Mouse (Mus musculus) induced T-regulatory cell, adult 2 months (primary cell): ENCODE measurements around the gene Stra8.

Experiments
- DNase-seq: peaks from one replicate; pipeline ENCODE4 v3.0.0-alpha.2; 2012; ENCODE audit warnings: low read depth

The Stra8 gene

DNA sequence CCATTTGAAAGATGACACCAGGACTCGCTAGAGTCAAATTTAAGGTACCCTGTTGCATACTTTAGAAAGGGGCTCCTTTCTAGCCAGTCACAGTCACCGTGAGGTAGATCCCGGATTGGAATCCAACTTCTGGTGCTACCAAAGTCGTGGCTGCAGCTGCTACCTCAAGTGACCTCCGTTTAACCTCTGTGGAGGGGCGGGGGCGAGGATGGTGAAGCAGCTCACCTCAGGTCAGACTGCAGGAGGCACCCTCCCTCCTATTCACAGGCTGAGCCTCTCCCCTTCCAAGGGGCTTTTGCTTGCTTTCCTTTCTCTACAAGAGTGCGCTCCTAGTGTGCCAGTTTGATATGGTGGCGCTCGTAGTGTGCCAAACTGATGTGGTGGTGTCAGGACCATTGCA lies at the start of gene Stra8:
Stra8 (plus strand) TSS at position 208 of the 400 bp plus-strand sequence.
- no peak for DNase-seq

DNA sequence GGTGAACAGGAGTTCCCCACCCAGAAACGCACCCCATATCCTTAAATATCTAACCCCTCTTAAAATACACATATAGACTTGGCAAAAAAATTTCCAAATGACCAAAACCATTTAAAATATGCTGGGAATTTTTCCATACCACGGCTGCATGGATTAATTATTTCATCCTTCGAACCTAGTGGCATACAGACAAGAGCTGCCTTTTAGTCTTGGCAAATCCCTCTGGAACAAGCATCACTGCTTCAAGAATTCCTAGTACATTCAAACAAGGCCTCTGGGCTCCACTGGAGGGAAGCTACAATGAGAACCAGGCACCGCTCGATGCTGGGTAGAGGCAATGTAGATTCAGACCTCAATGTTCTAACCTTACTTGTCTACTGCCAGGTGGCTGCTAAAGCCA lies 49.2 kb upstream of the Stra8 start:
- no peak for DNase-seq

DNA sequence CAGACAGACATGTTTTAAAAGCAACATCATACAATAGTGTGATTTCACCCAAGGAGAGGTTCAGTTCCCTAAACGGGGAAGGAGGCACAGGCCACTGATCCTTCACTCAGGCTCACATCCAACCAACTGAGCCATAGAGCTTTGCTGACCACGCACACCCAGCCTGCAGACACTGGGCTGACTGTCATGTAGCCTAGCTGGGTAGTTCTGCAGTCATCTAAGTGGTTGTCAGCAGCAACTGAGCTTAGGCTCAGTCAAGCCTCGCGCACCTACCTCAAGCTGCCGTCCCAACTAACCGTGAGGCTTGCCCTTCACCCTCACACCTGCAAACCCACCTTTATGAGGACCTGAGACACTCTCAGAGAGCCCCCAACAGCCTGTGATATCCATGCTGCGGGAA lies 48.0 kb upstream of the Stra8 start:
- DNase-seq, result no peak

DNA sequence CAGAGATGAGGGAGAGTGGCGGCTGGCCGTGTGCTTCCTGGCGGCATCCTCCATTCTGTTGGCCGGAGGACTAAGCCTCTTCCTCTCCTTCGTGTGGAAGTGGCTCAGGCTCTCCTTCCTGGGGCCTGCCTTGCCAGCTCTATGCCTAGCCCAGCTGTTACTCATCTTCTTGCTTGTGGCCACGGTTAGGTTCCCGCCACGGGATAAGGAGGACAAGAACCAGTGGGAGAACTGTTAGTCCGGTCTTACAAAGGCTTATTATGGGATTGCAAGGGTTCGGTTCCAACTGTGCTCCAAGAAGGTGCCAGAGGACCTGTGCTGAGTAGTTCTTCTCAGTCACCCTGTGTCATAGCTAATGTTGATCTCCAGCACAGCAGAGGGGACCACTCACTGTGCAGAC lies 47.1 kb upstream of the Stra8 start:
- DNase-seq, result no peak

DNA sequence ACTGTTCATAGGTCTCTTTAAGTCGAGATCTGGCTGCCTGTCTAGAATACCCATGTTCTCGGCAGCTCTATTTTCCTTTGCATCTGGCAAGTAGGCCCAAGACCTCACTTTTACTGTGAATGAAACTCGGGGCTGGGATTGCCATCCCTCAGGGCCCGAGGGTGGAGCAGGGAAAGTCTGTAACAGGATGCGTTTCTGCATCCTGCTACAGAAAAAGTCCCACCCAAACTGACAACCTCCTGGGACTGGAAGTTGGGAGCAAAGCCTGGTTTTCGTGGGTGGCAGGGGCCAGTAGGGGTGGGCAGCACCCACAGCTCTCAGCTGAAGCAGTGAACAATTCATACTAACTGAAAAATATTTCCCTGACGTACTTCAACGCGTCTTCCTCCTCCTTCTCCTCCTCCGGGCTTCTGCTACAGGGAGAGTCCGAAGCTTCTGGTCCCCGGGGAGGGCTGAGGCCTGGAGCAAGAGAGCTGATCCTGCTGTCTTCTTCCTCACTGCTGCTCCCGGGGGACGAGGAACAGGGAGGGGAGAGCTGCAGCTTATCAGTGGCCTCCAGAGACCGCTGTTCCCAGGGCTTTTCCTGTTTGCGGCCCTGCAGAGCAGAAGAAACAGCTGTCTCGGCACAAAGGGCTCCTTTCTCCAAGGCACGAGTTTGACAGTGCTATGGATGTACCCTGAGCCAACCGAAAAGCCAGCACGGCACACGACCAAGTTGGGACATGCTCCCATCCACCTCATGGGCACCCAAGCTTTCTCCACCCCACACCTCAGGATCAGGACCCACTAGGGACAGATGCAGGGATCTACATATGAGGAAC lies 45.7 kb upstream of the Stra8 start:
- DNase-seq, result no peak

DNA sequence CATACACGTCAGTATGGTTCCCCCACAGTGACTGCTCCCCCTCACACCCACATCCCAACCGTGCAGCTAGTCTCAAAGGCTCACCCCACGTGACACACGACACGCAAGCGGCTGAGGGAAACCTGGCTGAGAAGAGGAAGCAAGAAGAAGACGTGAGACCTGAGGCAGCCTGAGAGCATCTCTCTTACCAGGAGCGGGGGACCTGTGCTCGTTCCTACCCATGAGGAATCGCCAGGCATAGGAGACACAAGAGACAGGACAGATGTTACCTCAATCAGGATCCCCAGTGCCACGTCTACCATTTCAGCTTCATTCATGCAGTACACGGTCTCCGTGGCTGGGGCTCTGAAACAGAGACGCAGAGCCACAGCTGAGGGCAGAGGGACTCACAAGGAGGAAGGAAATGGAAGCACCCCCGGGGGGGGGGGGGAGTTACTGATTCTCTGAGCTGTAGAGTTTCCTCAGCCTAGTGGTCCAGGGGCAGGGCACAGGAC lies 44.6 kb upstream of the Stra8 start:
- DNase-seq, result peak; percentile 50

DNA sequence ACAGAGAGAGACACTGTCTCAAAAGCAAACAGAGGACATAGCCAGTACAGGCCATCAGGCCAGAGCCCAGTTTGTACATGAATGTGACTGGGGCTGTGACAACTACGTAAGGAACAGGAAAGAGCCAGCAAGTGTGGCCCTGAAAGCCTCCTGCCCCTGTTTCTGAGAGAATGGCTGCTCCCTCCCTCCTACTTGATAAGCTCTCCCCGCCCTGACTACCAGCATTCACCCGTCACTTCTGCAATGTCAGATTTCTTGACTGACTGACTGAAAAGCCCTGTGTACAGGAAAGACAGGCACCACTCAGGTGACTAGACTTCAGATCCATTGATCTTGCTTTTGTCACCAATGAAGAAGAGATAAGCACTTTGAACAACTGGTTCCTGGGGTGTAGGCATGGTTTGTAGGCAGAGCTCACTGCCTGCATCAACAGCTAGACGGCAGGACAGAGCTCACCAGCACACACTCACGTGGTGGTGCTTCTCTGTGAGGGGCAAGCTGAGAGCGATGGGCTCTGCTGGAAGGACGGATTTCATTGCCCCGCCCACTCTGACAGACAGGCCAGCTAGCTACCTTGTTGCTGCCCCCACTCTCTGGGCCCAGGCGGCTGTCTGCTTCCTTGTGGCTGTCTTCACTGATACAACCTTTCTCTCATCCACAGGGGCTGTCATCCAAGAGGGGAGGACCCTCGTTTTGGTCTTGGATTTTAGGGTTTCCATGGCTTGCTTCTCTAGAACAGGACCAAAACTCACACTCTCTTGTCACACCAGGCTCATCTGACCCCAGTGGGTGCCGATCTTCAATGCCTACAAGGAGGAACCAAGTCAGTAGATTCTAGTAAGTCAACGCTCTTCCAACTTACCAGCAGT lies 43.8 kb upstream of the Stra8 start:
- DNase-seq, result no peak

DNA sequence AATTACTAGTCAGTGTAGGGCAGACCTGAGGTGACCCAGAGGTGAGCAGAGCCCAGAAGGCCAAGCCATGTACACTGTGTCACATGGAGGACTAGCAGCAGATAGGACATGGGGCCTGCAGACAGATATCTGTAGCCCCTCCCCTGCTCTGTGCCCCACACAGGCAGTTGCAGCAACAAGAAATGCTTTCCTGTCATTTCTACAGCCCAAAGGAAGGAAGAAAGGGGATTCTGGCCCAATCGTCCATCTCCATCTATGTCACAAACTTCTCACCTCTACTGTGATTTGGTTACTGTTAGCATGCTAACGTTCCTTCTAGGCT lies 43.2 kb upstream of the Stra8 start:
- DNase-seq, result no peak

DNA sequence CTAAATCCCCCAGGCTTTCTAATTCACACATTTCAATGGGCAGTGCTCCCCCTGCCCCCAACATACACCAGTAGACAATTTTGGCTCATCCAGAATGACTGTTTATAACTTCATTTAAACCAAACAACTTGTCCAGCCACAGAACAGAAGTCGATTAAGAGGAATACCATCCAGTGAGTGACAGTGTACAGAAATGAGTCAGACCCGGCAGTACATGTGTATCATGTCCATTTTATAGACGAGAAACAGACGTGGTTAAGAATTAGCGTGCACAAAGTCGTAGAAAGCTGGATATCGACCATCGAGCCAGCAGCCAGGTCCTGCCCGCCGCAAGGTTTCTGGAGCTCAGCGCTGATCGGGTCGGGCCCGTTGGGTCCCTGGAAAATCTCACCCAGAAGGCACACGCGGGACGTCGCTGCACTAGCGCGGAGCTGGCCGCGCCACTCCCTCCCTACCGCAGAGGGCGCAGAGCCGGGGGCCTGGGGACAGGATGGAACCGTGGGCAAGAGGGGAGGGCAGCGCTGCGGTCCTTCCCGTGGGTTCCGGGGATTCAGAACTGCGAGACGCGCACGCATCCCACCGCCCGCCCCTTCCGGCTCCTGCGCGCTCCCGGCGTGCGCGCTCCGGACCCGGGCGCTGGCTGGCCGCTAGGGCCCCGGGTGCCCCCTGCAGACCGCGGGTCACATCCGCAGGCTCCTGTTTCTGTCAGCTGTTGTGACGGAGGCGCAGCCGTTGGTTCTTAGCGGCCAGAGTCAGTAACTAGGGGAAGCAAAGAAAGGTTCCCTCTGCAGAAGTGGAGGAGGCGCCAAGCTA lies 42.2 kb upstream of the Stra8 start, which contains the start of gene Cyren:
Cyren (minus strand) TSS at position 552 of the 813 bp plus-strand sequence.
- DNase-seq, result peak; percentile 96

DNA sequence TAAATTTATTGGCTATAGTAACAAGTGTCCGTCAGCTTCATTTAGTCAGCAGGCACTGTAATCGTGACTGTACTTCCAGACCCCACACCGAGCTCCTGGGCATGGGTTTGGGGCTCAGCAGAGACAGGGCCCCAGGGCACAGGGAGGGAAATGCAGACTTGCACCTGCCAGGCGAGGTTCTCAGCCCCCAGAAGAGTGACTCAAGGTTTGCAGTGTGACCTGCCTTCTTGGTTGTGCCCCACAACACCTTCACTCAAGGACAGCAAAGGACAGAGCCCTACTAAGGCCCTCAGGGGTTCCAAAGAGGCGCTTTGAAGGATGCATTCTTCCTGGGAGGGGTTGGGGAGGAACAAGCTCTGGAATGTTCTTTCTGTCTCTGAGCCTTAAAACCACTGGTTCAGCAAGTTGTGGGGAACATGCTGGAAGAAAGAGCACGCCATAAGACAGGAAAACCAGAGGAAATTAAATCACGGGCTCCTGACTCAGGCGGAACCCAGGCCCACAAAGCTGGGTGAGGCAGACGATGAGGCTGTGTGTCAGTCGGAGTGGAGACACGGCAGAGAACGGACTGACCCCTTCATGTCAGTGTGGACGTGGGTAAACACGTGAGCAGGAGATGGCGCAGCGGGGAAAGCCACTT lies 40.7 kb upstream of the Stra8 start:
- DNase-seq, result no peak

DNA sequence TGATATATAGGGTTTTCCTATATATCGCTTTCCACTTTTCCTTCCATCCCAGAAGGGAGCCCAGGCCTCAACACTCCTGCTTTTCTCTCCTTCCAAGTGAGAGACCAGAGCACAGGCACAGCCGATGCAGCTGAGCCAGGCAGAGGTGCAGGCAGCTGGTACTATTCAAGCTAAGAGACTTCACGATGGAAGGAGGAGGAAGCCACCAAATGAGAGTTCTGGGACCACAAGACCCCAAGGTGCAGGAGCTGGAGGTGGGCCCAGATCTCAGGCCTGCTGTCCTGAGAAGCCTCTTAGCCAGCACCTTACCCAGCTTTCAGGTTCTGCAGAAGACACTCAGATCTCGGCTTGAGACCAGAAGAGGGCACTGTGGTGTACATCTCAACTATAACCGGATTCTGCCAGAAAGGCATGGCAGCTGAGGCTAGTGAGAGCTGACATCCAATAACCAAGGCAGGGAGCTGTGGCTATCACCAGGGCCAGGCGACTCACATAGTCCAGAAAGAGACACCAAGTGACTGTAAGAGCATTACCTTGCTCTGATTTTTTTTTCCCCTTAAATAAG lies 40.0 kb upstream of the Stra8 start:
- peak; percentile 63 for DNase-seq

DNA sequence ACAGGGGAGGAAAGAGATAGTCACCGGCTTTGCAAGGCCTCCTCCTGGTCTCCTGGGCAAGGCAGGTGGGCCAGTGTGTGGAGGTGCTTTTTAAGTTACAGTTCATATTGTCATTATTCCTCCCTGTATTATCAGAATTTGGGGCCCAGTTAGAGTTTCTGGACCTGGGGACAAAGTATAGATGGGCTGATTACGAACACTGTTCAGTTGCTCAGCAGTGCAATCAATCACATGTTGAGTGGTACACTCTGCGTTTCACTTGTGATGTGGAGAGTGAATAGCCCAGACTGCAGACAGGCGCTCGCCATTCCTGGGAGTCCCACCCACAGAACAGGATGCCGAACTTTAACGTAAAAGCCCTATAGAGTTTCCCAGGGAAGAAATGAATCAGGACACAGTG lies 35.2 kb upstream of the Stra8 start:
- no peak for DNase-seq

DNA sequence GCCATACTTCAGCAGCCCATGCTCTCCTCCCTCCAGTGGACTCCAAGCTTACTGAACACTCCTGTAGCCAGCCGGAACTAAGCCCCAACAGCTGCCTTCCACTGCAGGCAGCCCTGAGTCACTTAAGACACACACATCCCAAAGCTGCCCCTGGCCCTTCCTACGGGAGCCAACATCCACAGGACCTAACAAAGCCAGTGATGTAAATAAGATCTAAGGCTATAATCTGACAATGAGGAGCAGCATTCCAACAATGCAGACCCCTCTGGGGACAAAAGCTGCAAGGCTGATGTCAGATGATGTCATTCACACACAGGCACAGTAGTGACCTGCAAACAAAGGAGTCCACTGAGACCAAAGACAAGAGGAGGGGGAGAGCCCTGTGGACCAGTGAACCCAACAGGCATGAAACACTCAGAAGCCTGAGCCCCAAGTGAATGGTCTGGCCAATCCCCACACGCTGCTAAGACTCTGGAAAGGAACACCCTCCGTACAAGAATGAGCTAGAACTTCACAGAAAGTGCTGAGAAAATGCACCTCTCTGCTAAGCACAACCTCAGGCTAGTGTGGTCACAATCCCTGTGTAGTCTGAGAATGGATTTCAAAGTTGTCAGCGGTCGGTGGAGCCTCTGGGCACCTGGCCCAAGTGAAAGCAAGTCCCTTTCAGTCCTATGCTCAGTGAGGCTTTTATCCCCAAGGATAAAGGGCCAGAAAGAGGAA lies 32.7 kb upstream of the Stra8 start:
- DNase-seq, result no peak

DNA sequence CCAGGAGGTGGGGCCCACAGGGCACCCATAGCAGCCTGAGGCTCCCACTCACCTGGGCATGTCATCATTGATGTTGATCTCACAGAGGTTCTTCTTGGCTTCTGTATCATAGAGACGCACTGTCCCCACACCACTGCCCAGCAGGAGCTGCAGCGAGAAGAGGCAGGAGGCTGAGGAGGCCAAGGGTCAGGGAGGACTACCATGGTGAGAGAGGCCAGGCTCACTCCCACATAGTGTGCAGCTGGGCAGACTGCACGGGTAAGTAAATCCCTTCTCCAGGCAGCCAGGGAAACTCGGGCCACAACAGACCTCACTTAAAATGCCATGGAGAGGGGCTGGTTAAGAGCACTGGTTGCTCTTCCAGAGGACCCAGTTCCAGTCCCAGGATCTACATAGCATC lies 30.8 kb upstream of the Stra8 start:
- no peak for DNase-seq

DNA sequence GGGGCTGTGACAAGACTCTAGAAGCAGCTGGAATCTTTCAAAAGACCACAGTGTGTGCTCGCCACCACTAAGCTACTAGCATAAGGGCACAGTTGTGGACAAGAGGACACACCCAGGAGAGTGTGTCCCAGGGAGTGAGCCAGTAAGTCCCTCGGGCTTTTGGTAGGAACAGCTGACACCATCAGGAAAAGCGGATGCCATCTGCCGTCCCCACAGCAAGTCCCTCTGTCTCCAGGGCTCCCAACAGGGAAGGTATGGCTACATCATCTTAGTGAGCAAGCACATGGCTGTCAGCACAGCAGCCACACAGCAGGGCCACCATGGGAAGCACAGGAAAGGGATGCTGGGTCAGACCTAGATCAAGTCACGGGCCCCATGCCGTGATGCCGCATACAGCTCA lies 24.4 kb upstream of the Stra8 start:
- no peak for DNase-seq

DNA sequence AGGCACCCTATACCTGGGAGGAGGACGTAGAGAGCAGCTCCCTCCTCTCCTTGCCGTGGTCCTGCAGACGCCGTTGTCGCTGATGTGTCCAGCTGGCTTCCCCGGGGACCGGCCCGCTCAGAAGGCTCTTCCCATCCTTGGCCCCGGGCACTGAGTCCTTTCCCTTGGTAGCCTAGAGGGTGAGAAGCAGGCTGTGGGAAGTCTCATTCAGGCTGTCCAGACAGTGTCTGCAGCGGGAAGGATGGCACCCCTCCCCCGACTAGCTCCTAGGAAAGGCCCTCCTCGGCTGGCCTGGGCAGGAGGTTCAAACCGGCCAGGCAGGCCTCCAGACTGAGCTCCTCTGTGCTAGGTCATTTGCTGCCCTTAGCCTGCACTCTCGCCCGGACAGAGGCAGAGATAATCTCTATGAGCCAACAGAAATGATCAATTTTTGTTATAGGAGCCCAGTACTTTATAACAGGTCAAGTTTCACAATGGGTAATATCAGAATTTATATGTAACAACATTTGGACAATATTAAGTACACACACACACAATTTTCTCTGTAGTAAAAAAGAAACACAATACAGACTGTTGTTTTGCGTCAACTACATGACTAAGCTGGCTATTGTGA lies 23.7 kb upstream of the Stra8 start:
- DNase-seq, result no peak

DNA sequence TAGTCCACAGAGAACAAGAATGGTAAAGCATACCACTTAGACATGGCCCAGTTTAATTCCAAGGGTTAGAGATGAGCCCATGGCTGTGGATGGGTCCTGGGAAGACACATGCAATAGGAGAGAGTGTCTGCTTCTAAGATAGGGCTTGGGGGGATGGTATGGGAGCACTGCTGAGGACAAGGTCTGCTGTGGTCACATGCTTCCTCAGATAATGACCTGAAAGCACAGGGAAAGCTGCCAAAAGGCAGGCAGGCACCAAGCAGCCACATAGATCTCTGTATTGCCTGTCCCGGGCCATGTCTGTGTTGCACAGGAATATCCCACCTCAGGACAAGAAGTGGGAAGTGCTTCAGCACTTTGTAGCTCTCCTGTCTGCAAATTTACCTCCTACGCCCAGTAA lies 20.8 kb upstream of the Stra8 start:
- DNase-seq, result no peak

DNA sequence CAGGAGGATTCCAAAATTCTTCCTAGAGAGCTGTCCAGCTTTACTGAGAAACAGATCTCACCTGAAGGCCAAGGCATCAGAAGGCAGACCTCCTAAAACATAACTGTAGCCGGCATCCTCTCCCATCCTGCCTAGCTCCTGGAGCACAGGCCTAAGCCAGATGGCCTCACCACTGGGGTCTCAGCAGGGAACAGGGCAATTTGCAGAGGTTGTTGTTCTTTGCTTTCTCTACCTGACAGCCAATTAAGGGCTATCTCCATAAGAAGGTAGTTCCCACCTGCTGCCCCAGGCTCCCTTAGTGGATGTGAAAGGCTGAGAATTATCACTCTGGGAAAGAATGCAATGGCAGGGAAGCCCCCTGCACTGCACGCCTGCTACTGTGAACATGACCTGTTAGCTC lies 19.0 kb upstream of the Stra8 start:
- no peak for DNase-seq

DNA sequence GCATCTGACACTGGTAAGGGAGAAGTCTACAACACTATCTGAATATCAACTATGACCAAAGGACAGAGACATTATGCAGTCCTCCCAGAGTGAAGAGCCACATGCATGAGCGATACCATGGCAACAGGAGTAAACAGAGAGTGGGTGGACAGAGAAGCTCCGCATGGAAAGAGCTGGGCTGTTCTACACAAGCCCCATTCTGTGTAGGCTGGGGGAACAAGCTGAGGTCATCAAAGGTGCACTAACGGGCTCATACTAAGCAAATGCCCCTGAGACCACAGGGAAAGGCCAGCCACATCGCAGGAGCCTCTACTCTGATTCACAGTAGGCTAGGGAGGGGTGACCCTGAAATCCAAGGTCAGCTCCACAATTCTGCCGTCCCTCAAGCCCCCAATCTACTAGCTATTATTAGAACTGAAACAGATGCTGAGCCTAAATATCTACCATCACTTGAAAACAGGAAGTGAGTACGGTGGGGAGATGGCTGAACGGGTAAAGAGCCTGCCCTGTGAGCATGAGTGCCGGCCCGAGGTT lies 18.0 kb upstream of the Stra8 start:
- peak; percentile 51 for DNase-seq

DNA sequence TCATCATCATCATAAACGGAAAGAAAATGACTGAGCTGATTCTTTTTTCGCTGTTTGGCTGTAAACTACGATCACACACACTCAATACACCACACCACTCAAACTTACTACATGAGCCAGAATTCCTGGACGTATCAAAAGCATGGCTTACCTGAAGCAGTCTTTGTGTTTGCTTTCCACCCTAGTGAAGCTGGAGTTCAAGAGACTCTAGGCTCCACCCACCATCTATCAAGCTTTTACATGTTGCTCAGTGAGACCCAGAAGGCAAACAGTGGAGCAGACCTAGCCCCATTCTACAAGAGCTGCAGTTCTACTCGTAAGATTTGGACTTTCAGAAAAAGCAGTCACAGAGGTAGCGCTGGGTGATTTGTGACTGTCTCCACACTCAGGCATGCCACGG lies 17.4 kb upstream of the Stra8 start:
- DNase-seq, result no peak
